Mouse (Mus musculus) G1E (cell line): ENCODE measurements around the gene Angptl2.

Experiments
- CTCF ChIP-seq: IDR thresholded peaks from 2 replicates; pipeline ENCODE4 v1.5.1; 2012; ENCODE audit warnings: low read depth, low read length, inconsistent platforms, mixed read lengths
- GATA1 ChIP-seq: IDR thresholded peaks from 2 replicates; pipeline ENCODE4 v1.6.1; 2012; ENCODE audit warnings: borderline replicate concordance, low read length, inconsistent platforms, mixed read lengths
- POLR2AphosphoS5 ChIP-seq: IDR thresholded peaks from 2 replicates; pipeline ENCODE4 v1.6.1; 2012; ENCODE audit warnings: low read depth, low read length, inconsistent platforms; ENCODE audit not compliant: insufficient replicate concordance
- TAL1 ChIP-seq: conservative IDR thresholded peaks from 2 replicates; pipeline ENCODE4 v1.6.1; 2012; ENCODE audit warnings: low read depth, low read length, inconsistent platforms, mixed read lengths

GRCm38 (mm10) chr2:33248549-33248948 is 32.7 kb downstream of the Angptl2 start:
- no peak for TF ChIP-seq CTCF
- no peak for TF ChIP-seq POLR2AphosphoS5
- no peak for TF ChIP-seq GATA1
- no peak for TF ChIP-seq TAL1
